Mouse (Mus musculus): Measurements from ENCODE around the gene Fstl3. TPM values are rescaled to one million over a fixed set of nuclear protein-coding genes. Genes with fewer than 3 reads are reported as not detected.
A peak's percentile ranks its signal among the peaks of the same experiment; 100 is the strongest.

The Fstl3 gene
- total RNA-seq, 1 experiment from 2014 or later, result 0.99 TPM

- ATAC-seq (replicated peaks in 1 of 2; ENCODE audit: insufficient read depth in 1 of 2, low FRiP score in 2 of 2, low TSS enrichment in 1 of 2, low read depth in 1 of 2, poor library complexity in 2 of 2, severe bottlenecking in 2 of 2), result no peak
Observed at GRCm38 (mm10) chr10:79820277-79820676, 43.2 kb downstream of the Fstl3 start.

DNA sequence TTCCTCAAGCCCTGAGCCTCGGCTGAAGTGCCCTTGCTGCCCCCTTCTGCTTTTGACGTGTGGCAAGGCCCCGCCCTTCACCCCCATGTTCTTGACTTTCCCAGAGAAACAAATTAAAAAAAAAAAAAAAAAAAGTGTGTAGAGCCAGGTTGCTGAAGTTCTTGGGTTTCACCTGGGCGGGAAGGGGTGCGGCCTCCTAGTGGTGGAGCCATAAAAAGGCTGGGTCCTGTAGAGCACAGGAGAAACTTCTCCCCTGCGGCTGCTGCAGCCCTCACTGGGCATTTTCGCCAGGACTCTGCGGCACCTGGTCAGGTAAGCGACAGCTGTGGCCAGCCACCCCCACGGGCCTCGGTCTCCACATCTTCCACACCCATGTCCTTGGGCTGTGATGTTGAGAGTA lies 43.7 kb downstream of the Fstl3 start, which contains the start of gene Misp:
Gene Misp, plus strand, starts transcription at position 208 of the 400 bp plus-strand sequence.
- no peak for ATAC-seq (replicated peaks in 1 of 2; ENCODE audit: insufficient read depth in 1 of 2, low FRiP score in 2 of 2, low TSS enrichment in 1 of 2, low read depth in 1 of 2, poor library complexity in 2 of 2, severe bottlenecking in 2 of 2)

DNA sequence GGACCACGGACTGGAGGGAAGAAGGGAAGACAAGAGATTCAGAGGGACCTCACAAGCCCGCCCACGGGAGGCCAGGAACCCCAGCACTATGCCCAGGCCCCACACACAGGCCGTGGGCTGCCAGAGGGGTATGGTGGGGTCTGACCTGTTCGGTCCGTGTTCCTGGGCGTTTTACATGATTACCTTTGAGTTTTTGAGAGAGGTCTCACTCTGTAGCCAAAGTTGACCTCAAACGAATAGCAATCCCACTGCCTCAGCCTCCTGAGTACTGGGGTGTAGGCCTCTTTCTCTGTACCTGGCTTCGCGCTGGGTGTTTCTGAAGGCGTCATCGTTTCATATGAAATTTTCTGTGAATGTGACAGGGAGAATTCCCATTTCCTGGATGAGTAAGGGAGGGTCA lies 44.7 kb downstream of the Fstl3 start:
- no peak for ATAC-seq (replicated peaks in 1 of 2; ENCODE audit: insufficient read depth in 1 of 2, low FRiP score in 2 of 2, low TSS enrichment in 1 of 2, low read depth in 1 of 2, poor library complexity in 2 of 2, severe bottlenecking in 2 of 2)

GRCm38 (mm10) chr10:79822372-79822771 lies 45.3 kb downstream of the Fstl3 start:
- no peak for ATAC-seq (replicated peaks in 1 of 2; ENCODE audit: insufficient read depth in 1 of 2, low FRiP score in 2 of 2, low TSS enrichment in 1 of 2, low read depth in 1 of 2, poor library complexity in 2 of 2, severe bottlenecking in 2 of 2)

DNA sequence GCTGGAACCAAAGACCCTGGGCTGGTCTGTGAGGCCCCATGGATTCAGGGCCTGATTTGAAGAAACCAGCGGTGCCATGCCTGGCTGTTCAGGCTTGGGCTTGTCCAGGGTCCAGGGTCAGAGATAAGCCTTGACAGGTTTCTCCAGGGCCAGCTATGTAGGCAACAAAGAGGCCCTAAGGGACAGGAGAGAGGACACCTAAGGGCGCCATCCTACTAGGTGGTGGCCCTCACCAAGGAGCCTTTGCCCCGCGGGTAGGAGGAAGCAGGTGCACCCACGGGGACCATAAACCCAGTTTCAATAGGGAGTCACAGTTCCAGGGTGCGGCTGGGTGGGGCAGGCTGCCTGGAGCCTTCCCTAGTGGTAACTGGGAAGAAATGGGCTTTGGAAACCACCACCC lies 45.9 kb downstream of the Fstl3 start:
- ATAC-seq (replicated peaks in 1 of 2; ENCODE audit: insufficient read depth in 1 of 2, low FRiP score in 2 of 2, low TSS enrichment in 1 of 2, low read depth in 1 of 2, poor library complexity in 2 of 2, severe bottlenecking in 2 of 2), result no peak

GRCm38 (mm10) chr10:79824413-79824812 lies 47.3 kb downstream of the Fstl3 start:
- ATAC-seq (replicated peaks in 1 of 2; ENCODE audit: insufficient read depth in 1 of 2, low FRiP score in 2 of 2, low TSS enrichment in 1 of 2, low read depth in 1 of 2, poor library complexity in 2 of 2, severe bottlenecking in 2 of 2), result peak in 1 of 2 experiments; percentile 24; a peak in 1 of 4 replicates

- peak; percentile 52 to 55; a peak in 2 of 4 replicates for ATAC-seq (replicated peaks in 1 of 2; ENCODE audit: insufficient read depth in 1 of 2, low FRiP score in 2 of 2, low TSS enrichment in 1 of 2, low read depth in 1 of 2, poor library complexity in 2 of 2, severe bottlenecking in 2 of 2)
Observed at GRCm38 (mm10) chr10:79831583-79831982, 54.5 kb downstream of the Fstl3 start.

Other genes with a start within 250 kb of the Fstl3 start
- 7.4 and 11.1 TPM in 2 replicates for gene Plpp2, start 243.5 kb upstream of the Fstl3 start, total RNA-seq (2017)
- 17.9 and 18.5 TPM in 2 replicates for gene Mier2, start 222.1 kb upstream of the Fstl3 start, total RNA-seq (2017)
- gene Theg, start 189.9 kb upstream of the Fstl3 start, total RNA-seq (2017), result not detected in 2 replicates
- 0.10 TPM in 1 of 2 replicates, not detected in the other for gene C2cd4c, start 163.2 kb upstream of the Fstl3 start, total RNA-seq (2017)
- not detected in 2 replicates for gene Shc2, start 139.4 kb upstream of the Fstl3 start, total RNA-seq (2017)
- not detected in 2 replicates for gene Odf3l2, start 131.5 kb upstream of the Fstl3 start, total RNA-seq (2017)
- gene Madcam1, start 112.7 kb upstream of the Fstl3 start, total RNA-seq (2017), result not detected in 2 replicates
- gene Tpgs1, start 107.9 kb upstream of the Fstl3 start, total RNA-seq (2017), result 0.50 and 7.2 TPM in 2 replicates
- gene Cdc34, start 95.1 kb upstream of the Fstl3 start, total RNA-seq (2017), result 64.2 and 65.0 TPM in 2 replicates
- gene Gzmm, start 88.3 kb upstream of the Fstl3 start, total RNA-seq (2017), result 0.94 TPM in 1 of 2 replicates, not detected in the other
- gene Bsg, start 72.8 kb upstream of the Fstl3 start, total RNA-seq (2017), result 203 and 235 TPM in 2 replicates
- 0.44 TPM in 1 of 2 replicates, not detected in the other for gene Hcn2, start 60.6 kb upstream of the Fstl3 start, total RNA-seq (2017)
- gene Polrmt, start 30.7 kb upstream of the Fstl3 start, total RNA-seq (2017), result 10.9 and 12.1 TPM in 2 replicates
- not detected in 2 replicates for gene Fgf22, start 22.2 kb upstream of the Fstl3 start, total RNA-seq (2017)
- gene Rnf126, start 10.3 kb upstream of the Fstl3 start, total RNA-seq (2017), result 16.1 and 21.7 TPM in 2 replicates
- 10.0 and 18.4 TPM in 2 replicates for gene Prss57, start 13.7 kb downstream of the Fstl3 start, total RNA-seq (2017)
- gene Palm, start 16.3 kb downstream of the Fstl3 start, total RNA-seq (2017), result 8.8 and 12.4 TPM in 2 replicates
- 0.13 TPM in 1 of 2 replicates, not detected in the other for gene Misp, start 43.7 kb downstream of the Fstl3 start, total RNA-seq (2017)
- gene Ptbp1, start 77.2 kb downstream of the Fstl3 start, total RNA-seq (2017), result 165 and 178 TPM in 2 replicates
- gene Prtn3, start 97.2 kb downstream of the Fstl3 start, total RNA-seq (2017), result 25.6 and 141 TPM in 2 replicates
- gene Plppr3, start 97.4 kb downstream of the Fstl3 start, total RNA-seq (2017), result 67.8 and 93.7 TPM in 2 replicates
- 41.4 and 147 TPM in 2 replicates for gene Elane, start 109.0 kb downstream of the Fstl3 start, total RNA-seq (2017)
- gene Cfd, start 113.6 kb downstream of the Fstl3 start, total RNA-seq (2017), result not detected in 2 replicates
- 26.8 and 34.2 TPM in 2 replicates for gene Med16, start 131.7 kb downstream of the Fstl3 start, total RNA-seq (2017)
- gene Gm26602, start 133.6 kb downstream of the Fstl3 start, total RNA-seq (2017), result not detected in 2 replicates
- gene Kiss1r, start 139.7 kb downstream of the Fstl3 start, total RNA-seq (2017), result 0.10 and 0.19 TPM in 2 replicates
- gene R3hdm4, start 143.9 kb downstream of the Fstl3 start, total RNA-seq (2017), result 56.9 and 83.5 TPM in 2 replicates
- 7.6 and 10.1 TPM in 2 replicates for gene Arid3a, start 149.8 kb downstream of the Fstl3 start, total RNA-seq (2017)
- gene Wdr18, start 182.9 kb downstream of the Fstl3 start, total RNA-seq (2017), result 19.3 and 23.0 TPM in 2 replicates
- not detected in 2 replicates for gene Grin3b, start 193.4 kb downstream of the Fstl3 start, total RNA-seq (2017)
- gene Tmem259, start 207.1 kb downstream of the Fstl3 start, total RNA-seq (2017), result 47.4 and 59.9 TPM in 2 replicates
- gene Cnn2, start 211.3 kb downstream of the Fstl3 start, total RNA-seq (2017), result 62.2 and 103 TPM in 2 replicates
- 11.5 and 15.9 TPM in 2 replicates for gene Abca7, start 219.2 kb downstream of the Fstl3 start, total RNA-seq (2017)
- gene Arhgap45, start 239.4 kb downstream of the Fstl3 start, total RNA-seq (2017), result 80.9 and 114 TPM in 2 replicates